Mouse (Mus musculus) liver, embryonic 15.5 days (tissue): ENCODE results near the gene Nos1. TPM values are rescaled to one million over a fixed set of nuclear protein-coding genes. Genes with fewer than 3 reads are reported as not detected.
"Not testable (repeated sequence)": the region's sequence is repeated elsewhere in the genome, so short reads cannot be mapped to it uniquely, and the experiment has no call there.

Experiments
- ATAC-seq: fragments of 200-750 bp; cut with Nextera tagmentation; 2 replicates; pipeline ENCODE4 v1.8.0; 2017; ENCODE audit warnings: moderate number of reproducible peaks, mild to moderate bottlenecking, moderate library complexity; ENCODE audit not compliant: insufficient read depth
- H3K27ac ChIP-seq: fragments of 300-500 bp; sonication (generic); replicated peaks from 2 replicates; pipeline ENCODE4 v1.5.1; 2015; ENCODE audit warnings: mild to moderate bottlenecking, inconsistent platforms
- H3K27me3 ChIP-seq: fragments of 300-500 bp; sonication (generic); 2 replicates; pipeline ENCODE4 v1.6.1; 2015; ENCODE audit warnings: mild to moderate bottlenecking, inconsistent platforms
- H3K36me3 ChIP-seq: fragments of 300-500 bp; sonication (generic); replicated peaks from 2 replicates; pipeline ENCODE4 v1.6.1; 2015; ENCODE audit warnings: moderate library complexity, mild to moderate bottlenecking, inconsistent platforms
- H3K4me1 ChIP-seq: fragments of 300-500 bp; sonication (generic); replicated peaks from 2 replicates; pipeline ENCODE4 v1.6.1; 2015; ENCODE audit warnings: inconsistent platforms
- H3K4me2 ChIP-seq: fragments of 300-500 bp; sonication (generic); 2 replicates; pipeline ENCODE4 v1.6.1; 2015; ENCODE audit warnings: moderate library complexity, mild to moderate bottlenecking, inconsistent platforms
- H3K4me3 ChIP-seq: fragments of 300-500 bp; sonication (generic); replicated peaks from 2 replicates; pipeline ENCODE4 v1.5.1; 2015; ENCODE audit warnings: mild to moderate bottlenecking, inconsistent platforms
- H3K9ac ChIP-seq: fragments of 300-500 bp; sonication (generic); 2 replicates; pipeline ENCODE4 v1.6.1; 2015; ENCODE audit warnings: moderate library complexity, mild to moderate bottlenecking, inconsistent platforms
- H3K9me3 ChIP-seq: fragments of 300-500 bp; sonication (generic); replicated peaks from 2 replicates; pipeline ENCODE4 v1.6.1; 2016; ENCODE audit warnings: inconsistent platforms
- WGBS: fragments of 180-500 bp; shearing (Covaris S2); methylation state at CpG from one replicate; pipeline ENCODE4 v1.1.7; 2015; ENCODE audit warnings: mixed read lengths; ENCODE audit not compliant: insufficient replicate concordance; 5-methylcytosine and 5-hydroxymethylcytosine counted together
- polyA plus RNA-seq: library from polyadenylated mRNA; unstranded; fragments of >200 nt; fragmentation: Nextera tagmentation; extraction: Ambion mirVana; gene quantifications from 2 replicates; pipeline ENCODE4 v1.2.1, GENCODE M21; 2015

Gene Nos1
- polyA plus RNA-seq, 1 experiment from 2014 or later = 0.07 TPM

GRCm38 (mm10) chr5:117873807-117874206 lies 93.0 kb downstream of the Nos1 start:
- Histone ChIP-seq H3K9ac (no peak overlapping the region), H3K27me3 (no peaks in the 10 kb centered on the region), H3K4me1 (no peaks in the 10 kb centered on the region), H3K9me3 (no peaks in the 10 kb centered on the region), H3K4me3 (no peak overlapping the region), H3K27ac (no peak overlapping the region), H3K4me2 (no peak overlapping the region), H3K36me3 (no peaks in the 10 kb centered on the region)
- 75% methylated on average over 8 of the region's 8 CpGs for WGBS
- ATAC-seq = no peak

- H3K9me3 ChIP-seq = no peaks in the 10 kb centered on the region
- H3K4me3 ChIP-seq = no peak overlapping the region
- no peak overlapping the region for H3K4me2 ChIP-seq
- ATAC-seq = no peak
- H3K27me3 ChIP-seq = no peaks in the 10 kb centered on the region
- H3K9ac ChIP-seq = no peak overlapping the region
- no peaks in the 10 kb centered on the region for H3K4me1 ChIP-seq
- WGBS = 67% methylated on average over 7 of the region's 7 CpGs
- no peaks in the 10 kb centered on the region for H3K36me3 ChIP-seq
- no peak overlapping the region for H3K27ac ChIP-seq
Observed at GRCm38 (mm10) chr5:117874236-117874635, 93.4 kb downstream of the Nos1 start.

- ATAC-seq = no peak
- Histone ChIP-seq H3K4me3 (no peak overlapping the region), H3K4me2 (no peak overlapping the region), H3K27me3 (no peaks in the 10 kb centered on the region), H3K36me3 (no peaks in the 10 kb centered on the region), H3K9ac (no peak overlapping the region), H3K4me1 (no peaks in the 10 kb centered on the region), H3K27ac (no peak overlapping the region), H3K9me3 (no peaks in the 10 kb centered on the region)
- 33% methylated on average over 14 of the region's 14 CpGs for WGBS
Observed at GRCm38 (mm10) chr5:117879136-117879535, 98.3 kb downstream of the Nos1 start.

DNA sequence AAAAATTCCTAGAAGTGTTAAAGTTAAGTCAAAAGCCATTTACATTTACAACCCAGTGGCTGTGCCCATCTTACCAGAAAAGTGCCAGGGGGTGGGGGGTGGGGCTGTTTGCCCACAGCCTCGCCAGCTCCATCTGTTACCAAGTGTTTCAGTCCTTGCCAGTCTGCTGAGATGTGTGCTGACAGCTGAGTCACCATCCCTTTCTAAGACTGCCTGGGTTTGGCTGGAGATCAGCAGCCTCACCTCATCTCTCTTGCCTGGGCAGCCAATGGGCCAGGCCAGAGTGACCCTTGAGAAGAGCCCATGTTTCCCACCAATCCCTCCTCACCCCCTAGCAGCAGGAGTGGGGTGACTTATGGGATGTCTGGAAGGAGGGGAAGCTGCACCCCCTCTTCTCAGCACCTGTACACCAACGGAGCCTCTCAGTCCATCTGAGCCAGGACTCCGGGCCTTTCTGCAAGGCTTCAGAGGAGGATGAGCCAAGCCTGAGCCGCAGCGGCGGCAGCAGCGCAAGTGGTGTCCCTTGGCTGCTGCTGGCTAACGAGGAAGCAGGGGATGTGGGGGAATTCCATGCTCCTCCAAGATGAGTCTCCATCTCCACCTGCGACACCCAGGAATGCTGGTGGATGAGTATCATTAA lies 100.2 kb downstream of the Nos1 start:
- ATAC-seq = no peak
- no peak overlapping the region for H3K27ac ChIP-seq
- no peak overlapping the region for H3K9ac ChIP-seq
- no peaks in the 10 kb centered on the region for H3K9me3 ChIP-seq
- no peaks in the 10 kb centered on the region for H3K27me3 ChIP-seq
- no peaks in the 10 kb centered on the region for H3K36me3 ChIP-seq
- H3K4me2 ChIP-seq = no peak overlapping the region
- H3K4me1 ChIP-seq = no peaks in the 10 kb centered on the region
- H3K4me3 ChIP-seq = no peak overlapping the region
- 71% methylated on average over 9 of the region's 9 CpGs for WGBS

GRCm38 (mm10) chr5:117882411-117882810 lies 101.6 kb downstream of the Nos1 start:
- H3K27ac ChIP-seq, H3K36me3 ChIP-seq, H3K4me2 ChIP-seq, ATAC-seq, H3K4me1 ChIP-seq, H3K27me3 ChIP-seq, H3K9ac ChIP-seq, H3K9me3 ChIP-seq, H3K4me3 ChIP-seq: not testable (repeated sequence)
- WGBS = 50% methylated on average over 1 of the region's 1 CpGs

- H3K9me3 ChIP-seq = no peaks in the 10 kb centered on the region
- no peak overlapping the region for H3K4me3 ChIP-seq
- no peak overlapping the region for H3K27ac ChIP-seq
- H3K36me3 ChIP-seq = no peaks in the 10 kb centered on the region
- no peak for ATAC-seq
- H3K9ac ChIP-seq = no peak overlapping the region
- no peaks in the 10 kb centered on the region for H3K27me3 ChIP-seq
- WGBS = 50% methylated on average over 2 of the region's 2 CpGs
- H3K4me2 ChIP-seq = no peak overlapping the region
- no peaks in the 10 kb centered on the region for H3K4me1 ChIP-seq
Observed at GRCm38 (mm10) chr5:117884991-117885390, 104.2 kb downstream of the Nos1 start.

DNA sequence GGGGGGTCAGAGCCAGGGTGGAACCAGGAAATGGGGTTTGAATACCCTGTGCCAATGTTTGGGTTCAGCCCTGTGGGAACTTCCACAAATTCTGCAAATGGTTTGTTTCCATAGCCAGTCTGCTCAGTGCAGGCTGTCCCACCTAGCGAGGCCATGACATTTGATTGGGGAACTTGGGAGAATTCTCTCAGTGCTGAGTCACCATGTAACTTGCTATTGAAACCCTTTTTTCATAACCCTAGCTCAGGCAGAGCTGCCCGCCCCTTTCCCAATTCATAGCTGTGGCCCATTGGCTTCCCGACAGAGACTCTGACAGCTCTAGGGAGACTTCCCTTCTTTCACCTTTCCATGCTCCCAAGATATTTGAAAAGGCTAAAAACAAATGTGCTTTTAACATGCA lies 107.3 kb downstream of the Nos1 start:
- no peak overlapping the region for H3K4me2 ChIP-seq
- no peak overlapping the region for H3K27ac ChIP-seq
- no peak overlapping the region for H3K4me3 ChIP-seq
- H3K36me3 ChIP-seq = no peaks in the 10 kb centered on the region
- 52% methylated on average over 3 of the region's 3 CpGs for WGBS
- no peak for ATAC-seq
- no peaks in the 10 kb centered on the region for H3K9me3 ChIP-seq
- no peaks in the 10 kb centered on the region for H3K27me3 ChIP-seq
- H3K9ac ChIP-seq = no peak overlapping the region
- H3K4me1 ChIP-seq = no peaks in the 10 kb centered on the region; the same call in 1 of the 2 replicates

DNA sequence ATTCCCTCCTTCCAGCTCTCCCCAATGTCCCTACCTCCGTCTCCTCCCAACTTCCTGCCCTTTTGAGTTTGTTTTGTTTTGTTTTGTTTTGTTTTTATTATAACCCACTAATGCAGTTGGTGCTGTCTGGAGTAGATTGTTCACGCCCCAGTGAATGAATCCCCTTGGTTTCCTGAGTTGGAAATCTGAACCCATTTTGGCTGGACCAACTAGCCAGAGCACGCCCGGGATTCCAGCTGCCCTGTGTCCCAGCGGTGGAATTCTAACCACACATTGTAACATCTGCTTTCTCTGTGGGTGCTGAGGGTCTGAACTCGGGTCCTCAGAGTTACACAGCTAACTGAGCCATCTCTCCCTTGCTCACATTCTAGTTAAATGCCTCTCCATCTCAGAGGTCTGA lies 108.1 kb downstream of the Nos1 start:
- H3K36me3 ChIP-seq = no peaks in the 10 kb centered on the region
- H3K27ac ChIP-seq = no peak overlapping the region
- H3K4me1 ChIP-seq = no peaks in the 10 kb centered on the region; the same call in 1 of the 2 replicates
- H3K9me3 ChIP-seq = no peaks in the 10 kb centered on the region
- H3K9ac ChIP-seq = no peak overlapping the region
- H3K27me3 ChIP-seq = no peaks in the 10 kb centered on the region
- ATAC-seq = no peak
- H3K4me3 ChIP-seq = no peak overlapping the region
- 45% methylated on average over 6 of the region's 6 CpGs for WGBS
- H3K4me2 ChIP-seq = no peak overlapping the region

GRCm38 (mm10) chr5:117889571-117889970 lies 108.7 kb downstream of the Nos1 start:
- 59% methylated on average over 8 of the region's 8 CpGs for WGBS
- no peak overlapping the region for H3K27ac ChIP-seq
- H3K27me3 ChIP-seq = no peaks in the 10 kb centered on the region
- H3K4me1 ChIP-seq = no peaks in the 10 kb centered on the region; the same call in 1 of the 2 replicates
- H3K9ac ChIP-seq = no peak overlapping the region
- no peak overlapping the region for H3K4me2 ChIP-seq
- H3K36me3 ChIP-seq = no peaks in the 10 kb centered on the region
- H3K9me3 ChIP-seq = no peaks in the 10 kb centered on the region
- H3K4me3 ChIP-seq = no peak overlapping the region
- ATAC-seq = no peak

GRCm38 (mm10) chr5:117890871-117891270 lies 110.0 kb downstream of the Nos1 start:
- 61% methylated on average over 8 of the region's 8 CpGs for WGBS
- Histone ChIP-seq H3K4me2 (no peak overlapping the region), H3K27me3 (no peaks in the 10 kb centered on the region), H3K36me3 (no peaks in the 10 kb centered on the region), H3K9ac (no peak overlapping the region), H3K4me1 (no peaks in the 10 kb centered on the region; the same call in 1 of the 2 replicates), H3K4me3 (no peak overlapping the region), H3K9me3 (no peaks in the 10 kb centered on the region), H3K27ac (no peak overlapping the region)
- no peak for ATAC-seq

DNA sequence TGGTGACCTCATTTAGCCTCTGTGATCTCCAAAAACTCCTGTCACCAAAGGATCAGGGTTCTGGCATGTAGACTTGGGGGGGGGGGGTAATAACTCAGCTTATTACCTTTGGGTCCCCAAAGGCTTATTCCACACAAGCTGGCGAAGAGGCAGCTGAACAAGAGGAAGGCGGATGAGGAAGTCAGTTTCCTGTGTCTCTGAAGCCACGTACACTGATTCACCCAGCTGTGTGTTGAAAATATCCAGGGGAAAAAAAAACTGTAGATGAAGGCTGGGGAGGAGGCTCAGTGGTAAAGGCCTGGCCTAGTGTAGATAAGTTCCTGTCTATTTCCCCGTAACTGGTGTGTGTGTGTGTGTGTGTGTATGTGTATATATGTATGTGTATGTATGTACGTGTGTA lies 110.7 kb downstream of the Nos1 start:
- WGBS = 18% methylated on average over 5 of the region's 5 CpGs
- H3K27ac ChIP-seq = no peak overlapping the region
- H3K9ac ChIP-seq = no peak overlapping the region
- H3K27me3 ChIP-seq = no peaks in the 10 kb centered on the region
- no peaks in the 10 kb centered on the region for H3K9me3 ChIP-seq
- H3K36me3 ChIP-seq = no peaks in the 10 kb centered on the region
- H3K4me1 ChIP-seq = no peaks in the 10 kb centered on the region; the same call in 1 of the 2 replicates
- no peak for ATAC-seq
- no peak overlapping the region for H3K4me2 ChIP-seq
- H3K4me3 ChIP-seq = no peak overlapping the region

DNA sequence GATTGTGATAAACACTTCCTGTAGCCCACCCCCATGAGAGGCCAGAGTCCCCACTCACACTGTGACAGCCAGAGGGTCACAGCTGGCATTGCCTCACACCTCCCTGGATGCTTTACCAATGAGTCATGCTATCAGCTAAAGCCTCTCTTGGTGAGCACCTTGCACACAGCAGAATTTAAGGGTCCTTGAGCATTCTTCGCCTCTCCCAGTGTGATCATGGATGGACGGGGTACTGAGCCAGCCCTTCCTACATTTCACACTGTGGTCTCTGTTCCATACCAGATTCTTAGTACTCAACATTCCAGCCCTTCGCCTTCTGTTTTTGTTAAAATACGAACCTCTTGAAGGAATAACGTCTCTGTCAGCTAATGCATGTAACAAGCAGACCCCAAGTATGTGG lies 113.2 kb downstream of the Nos1 start:
- no peaks in the 10 kb centered on the region for H3K9me3 ChIP-seq
- no peak for ATAC-seq
- no peak overlapping the region for H3K27ac ChIP-seq
- no peak overlapping the region for H3K4me3 ChIP-seq
- no peaks in the 10 kb centered on the region for H3K27me3 ChIP-seq
- H3K4me1 ChIP-seq = no peaks in the 10 kb centered on the region; the same call in 1 of the 2 replicates
- WGBS = 61% methylated on average over 5 of the region's 5 CpGs
- H3K9ac ChIP-seq = no peak overlapping the region
- H3K4me2 ChIP-seq = no peak overlapping the region
- no peaks in the 10 kb centered on the region for H3K36me3 ChIP-seq
